Mouse (Mus musculus) splenic B cell, adult 2 months (primary cell): ENCODE data around the gene AI182371.

Source experiments
- DNase-seq: peaks from one replicate; pipeline ENCODE4 v3.0.0-alpha.2; 2011; ENCODE audit warnings: low read depth, low spot score
- H3K27me3 ChIP-seq: 2 replicates; pipeline ENCODE4 v1.6.1; 2012; ENCODE audit warnings: mild to moderate bottlenecking, low read length, moderate library complexity, mixed read lengths; ENCODE audit not compliant: control insufficient read depth, poor library complexity, insufficient read depth, severe bottlenecking
- H3K36me3 ChIP-seq: 2 replicates; pipeline ENCODE4 v1.6.1; 2012; ENCODE audit warnings: mild to moderate bottlenecking, low read length, moderate library complexity, mixed read lengths; ENCODE audit not compliant: control insufficient read depth, poor library complexity, insufficient read depth, severe bottlenecking

AI182371 gene

GRCm38 (mm10) chr2:35101443-35101842 lies at the start of gene AI182371:
Gene AI182371, minus strand, starts transcription at chr2:35101543.
- no peak for DNase-seq
- H3K27me3 ChIP-seq: no peaks in the 10 kb centered on the region
- no peaks in the 10 kb centered on the region for H3K36me3 ChIP-seq

- H3K36me3 ChIP-seq: peaks cover 24% of the 10 kb centered on the region
- no peaks in the 10 kb centered on the region for H3K27me3 ChIP-seq
- no peak for DNase-seq
These were observed 47.5 kb upstream of the AI182371 start for GRCm38 (mm10) chr2:35148806-35149205.

GRCm38 (mm10) chr2:35141673-35142072 lies 40.3 kb upstream of the AI182371 start:
- DNase-seq: no peak
- Histone ChIP-seq H3K27me3 (no peaks in the 10 kb centered on the region), H3K36me3 (peaks cover 26% of the 10 kb centered on the region)

- H3K36me3 ChIP-seq: peaks cover 23% of the 10 kb centered on the region
- no peak for DNase-seq
- no peaks in the 10 kb centered on the region for H3K27me3 ChIP-seq
These were observed 37.2 kb upstream of the AI182371 start for GRCm38 (mm10) chr2:35138576-35138975.

GRCm38 (mm10) chr2:35133891-35134290 lies 32.5 kb upstream of the AI182371 start:
- DNase-seq: no peak
- H3K36me3 ChIP-seq: peaks cover 7% of the 10 kb centered on the region
- no peaks in the 10 kb centered on the region for H3K27me3 ChIP-seq

GRCm38 (mm10) chr2:35132662-35133055 lies 31.3 kb upstream of the AI182371 start:
- peak; percentile 9 for DNase-seq
- H3K27me3 ChIP-seq: no peaks in the 10 kb centered on the region
- peaks cover 6% of the 10 kb centered on the region; the same call in 1 of the 2 replicates for H3K36me3 ChIP-seq

GRCm38 (mm10) chr2:35131991-35132661 lies 30.8 kb upstream of the AI182371 start:
- Histone ChIP-seq H3K27me3 (no peaks in the 10 kb centered on the region), H3K36me3 (peaks cover 9% of the 10 kb centered on the region; the same call in 1 of the 2 replicates)
- peak; percentile 95 for DNase-seq

- Histone ChIP-seq H3K36me3 (peaks cover 9% of the 10 kb centered on the region; the same call in 1 of the 2 replicates), H3K27me3 (no peaks in the 10 kb centered on the region)
- DNase-seq: no peak
These were observed 30.1 kb upstream of the AI182371 start for GRCm38 (mm10) chr2:35131491-35131890.

- peaks cover 10% of the 10 kb centered on the region for H3K36me3 ChIP-seq
- no peaks in the 10 kb centered on the region for H3K27me3 ChIP-seq
- peak; percentile 20 for DNase-seq
These were observed 23.4 kb upstream of the AI182371 start for GRCm38 (mm10) chr2:35124716-35125115.

- Histone ChIP-seq H3K27me3 (no peaks in the 10 kb centered on the region), H3K36me3 (0 out of 2 replicates have a peak, but pooled peaks cover 4% of the 10 kb centered on the region)
- peak; percentile 36 for DNase-seq
These were observed 9.2 kb upstream of the AI182371 start for GRCm38 (mm10) chr2:35110521-35110920.

- Histone ChIP-seq H3K36me3 (0 out of 2 replicates have a peak, but pooled peaks cover 4% of the 10 kb centered on the region), H3K27me3 (no peaks in the 10 kb centered on the region)
- peak; percentile 45 for DNase-seq
These were observed 8.6 kb upstream of the AI182371 start for GRCm38 (mm10) chr2:35109924-35110304.

- Histone ChIP-seq H3K27me3 (no peaks in the 10 kb centered on the region), H3K36me3 (0 out of 2 replicates have a peak, but pooled peaks cover 4% of the 10 kb centered on the region)
- peak; percentile 96 for DNase-seq
These were observed 8.0 kb upstream of the AI182371 start, which contains the start of gene Cntrl for GRCm38 (mm10) chr2:35109141-35109923. Gene Cntrl, plus strand, starts transcription at chr2:35109492.

- DNase-seq: peak; percentile 83
- no peaks in the 10 kb centered on the region for H3K27me3 ChIP-seq
- 0 out of 2 replicates have a peak, but pooled peaks cover 4% of the 10 kb centered on the region for H3K36me3 ChIP-seq
These were observed 7.4 kb upstream of the AI182371 start for GRCm38 (mm10) chr2:35108712-35109111.

GRCm38 (mm10) chr2:35107984-35108635 lies 6.8 kb upstream of the AI182371 start:
- 0 out of 2 replicates have a peak, but pooled peaks cover 2% of the 10 kb centered on the region for H3K36me3 ChIP-seq
- DNase-seq: peak; percentile 77
- no peaks in the 10 kb centered on the region for H3K27me3 ChIP-seq

GRCm38 (mm10) chr2:35104843-35105242 lies 3.5 kb upstream of the AI182371 start:
- no peak for DNase-seq
- Histone ChIP-seq H3K36me3 (no peaks in the 10 kb centered on the region), H3K27me3 (no peaks in the 10 kb centered on the region)
